Mouse (Mus musculus): ENCODE measurements around the gene Slc16a8. TPM values are rescaled to one million over a fixed set of nuclear protein-coding genes. Genes with fewer than 3 reads are reported as not detected.
"Not testable (repeated sequence)": the region's sequence is repeated elsewhere in the genome, so short reads cannot be mapped to it uniquely, and the experiment has no call there.

Slc16a8 gene
- total RNA-seq, 2 experiments from 2014 or later, result 0.20 TPM; not detected in 1

GRCm38 (mm10) chr15:79262786-79263309 lies 8.3 kb upstream of the Slc16a8 start:
- no peak for DNase-seq

GRCm38 (mm10) chr15:79262375-79262774 lies 7.8 kb upstream of the Slc16a8 start:
- DNase-seq, result no peak

GRCm38 (mm10) chr15:79261757-79262156 lies 7.2 kb upstream of the Slc16a8 start:
- DNase-seq, result no peak

- no peak for DNase-seq
Observed at GRCm38 (mm10) chr15:79261095-79261725, 6.6 kb upstream of the Slc16a8 start.

- no peak for DNase-seq
Observed at GRCm38 (mm10) chr15:79258521-79258920, 4.0 kb upstream of the Slc16a8 start.

- no peak for DNase-seq
Observed at GRCm38 (mm10) chr15:79252580-79252979, 2.0 kb downstream of the Slc16a8 start.

GRCm38 (mm10) chr15:79251781-79252491 lies 2.6 kb downstream of the Slc16a8 start:
- no peak for DNase-seq

GRCm38 (mm10) chr15:79251168-79251567 lies 3.4 kb downstream of the Slc16a8 start:
- no peak for DNase-seq

- no peak for DNase-seq
Observed at GRCm38 (mm10) chr15:79250236-79250635, 4.3 kb downstream of the Slc16a8 start.

- no peak for DNase-seq
Observed at GRCm38 (mm10) chr15:79245321-79245720, 9.2 kb downstream of the Slc16a8 start.

GRCm38 (mm10) chr15:79244071-79244893 lies 10.3 kb downstream of the Slc16a8 start:
- DNase-seq, result no peak

- DNase-seq, result peak; percentile 95
Observed at GRCm38 (mm10) chr15:79243234-79244042, 11.1 kb downstream of the Slc16a8 start.

GRCm38 (mm10) chr15:79242574-79243233 lies 11.9 kb downstream of the Slc16a8 start:
- DNase-seq, result no peak

- DNase-seq, result no peak
Observed at GRCm38 (mm10) chr15:79238036-79238435, 16.5 kb downstream of the Slc16a8 start.

- no peak for DNase-seq
Observed at GRCm38 (mm10) chr15:79235268-79235667, 19.3 kb downstream of the Slc16a8 start.

GRCm38 (mm10) chr15:79229058-79229821 lies 25.3 kb downstream of the Slc16a8 start, which contains the start of the genes Pick1 and Gm49486:
Gene Pick1 (plus strand): TSS chr15:79229173.
Gene Gm49486 (plus strand): TSS chr15:79229391.
- DNase-seq, result peak; percentile 87

- not testable (repeated sequence) for DNase-seq
Observed at GRCm38 (mm10) chr15:79225780-79226179, 28.8 kb downstream of the Slc16a8 start.

- peak; percentile 81 for DNase-seq
Observed at GRCm38 (mm10) chr15:79224685-79225084, 29.9 kb downstream of the Slc16a8 start.

- no peak for DNase-seq
Observed at GRCm38 (mm10) chr15:79223641-79224040, 30.9 kb downstream of the Slc16a8 start.

- no peak for DNase-seq
Observed at GRCm38 (mm10) chr15:79219572-79219971, 35.0 kb downstream of the Slc16a8 start.
